Mouse (Mus musculus): ENCODE results near the gene Gas2l3. TPM values are rescaled to one million over a fixed set of nuclear protein-coding genes. Genes with fewer than 3 reads are reported as not detected.

Gas2l3 gene
- 2.2 and 4.4 TPM in 2 replicates for polyA plus RNA-seq (2015; fragmentation: Nextera tagmentation; extraction: Ambion mirVana)

DNA sequence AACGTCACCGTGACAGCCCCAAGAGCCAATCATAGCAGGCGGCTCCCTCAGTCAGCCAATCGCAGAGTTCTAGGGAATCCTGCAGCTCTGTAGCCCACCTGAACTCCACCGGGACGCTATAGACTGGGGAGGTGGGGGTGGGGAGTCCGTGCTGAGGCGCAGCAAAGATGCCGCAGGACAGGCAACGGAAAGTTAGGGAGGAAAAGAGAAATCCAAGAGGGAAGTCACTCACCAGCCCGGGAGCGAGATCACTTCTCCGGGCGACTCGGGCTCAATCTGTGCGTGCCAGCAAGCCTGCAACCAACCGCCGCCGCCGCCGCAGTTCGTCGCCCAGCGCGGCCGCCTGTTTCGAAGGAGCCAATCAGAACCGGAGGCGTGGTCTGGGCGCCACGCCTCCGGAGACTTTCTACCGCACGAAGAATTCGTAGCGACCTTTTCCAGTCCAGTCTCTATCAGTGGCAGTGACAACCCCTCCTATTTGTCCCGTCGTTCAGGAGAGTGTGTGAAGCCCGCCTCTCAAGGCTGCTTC, at the start of gene Gas2l3:
Gene Gas2l3, minus strand, starts transcription at position 345 of the 529 bp plus-strand sequence.
- WGBS = under 1% methylated on average over 39 of the region's 39 CpGs
- Histone ChIP-seq H3K9me3 (replicated peaks; ENCODE audit: control insufficient read depth, low read length, poor library complexity, severe bottlenecking) (no peaks in the 10 kb centered on the region), H3K36me3 (ENCODE audit: control insufficient read depth, insufficient read depth, low read length) (no peaks in the 10 kb centered on the region), H3K27me3 (ENCODE audit: control insufficient read depth, insufficient read depth, low read depth, low read length) (peaks cover 12% of the 10 kb centered on the region), H3K4me1 (ENCODE audit: control insufficient read depth, insufficient read depth, low read length) (peaks cover 8% of the 10 kb centered on the region), H3K27ac (ENCODE audit: low read length) (0 out of 2 replicates have a peak within 1 kb of the TSS, but pooled peaks have one; percentile 24), H3K9ac (ENCODE audit: low read depth, low read length) (peak within 1 kb of the TSS; percentile 67), H3K4me2 (ENCODE audit: low read length) (peak within 1 kb of the TSS; percentile 99), H3K4me3 (ENCODE audit: low read depth, low read length) (peak within 1 kb of the TSS; percentile 72)
- peak; percentile 98 for ATAC-seq

DNA sequence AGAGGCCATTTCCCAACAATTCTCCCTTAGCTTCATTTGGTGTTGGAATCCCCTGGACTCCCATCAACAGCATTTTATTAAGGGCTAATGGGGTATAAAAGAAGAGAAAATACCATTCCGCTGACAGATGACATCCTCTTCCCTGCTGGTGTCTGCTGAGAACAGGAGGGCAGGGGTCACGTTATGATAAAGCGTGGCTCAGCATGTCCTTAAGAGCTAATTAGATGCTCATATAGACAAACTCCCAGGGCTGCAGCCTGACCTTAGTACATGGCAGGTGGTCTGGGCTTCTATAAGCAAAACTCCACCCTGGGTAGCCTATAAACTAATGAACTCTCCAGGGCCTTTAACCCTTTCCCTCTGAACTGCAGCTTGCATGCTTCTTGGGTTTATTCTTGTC, 47.6 kb upstream of the Gas2l3 start:
- Histone ChIP-seq H3K4me1 (ENCODE audit: control insufficient read depth, insufficient read depth, low read length) (0 out of 2 replicates have a peak, but pooled peaks cover 2% of the 10 kb centered on the region), H3K27me3 (ENCODE audit: control insufficient read depth, insufficient read depth, low read depth, low read length) (no peaks in the 10 kb centered on the region), H3K4me2 (ENCODE audit: low read length) (no peak overlapping the region), H3K9me3 (replicated peaks; ENCODE audit: control insufficient read depth, low read length, poor library complexity, severe bottlenecking) (no peaks in the 10 kb centered on the region), H3K4me3 (ENCODE audit: low read depth, low read length) (no peak overlapping the region), H3K9ac (ENCODE audit: low read depth, low read length) (no peak overlapping the region), H3K27ac (ENCODE audit: low read length) (no peak overlapping the region), H3K36me3 (ENCODE audit: control insufficient read depth, insufficient read depth, low read length) (no peaks in the 10 kb centered on the region)
- WGBS = 14% methylated on average over 3 of the region's 3 CpGs
- ATAC-seq = no peak

DNA sequence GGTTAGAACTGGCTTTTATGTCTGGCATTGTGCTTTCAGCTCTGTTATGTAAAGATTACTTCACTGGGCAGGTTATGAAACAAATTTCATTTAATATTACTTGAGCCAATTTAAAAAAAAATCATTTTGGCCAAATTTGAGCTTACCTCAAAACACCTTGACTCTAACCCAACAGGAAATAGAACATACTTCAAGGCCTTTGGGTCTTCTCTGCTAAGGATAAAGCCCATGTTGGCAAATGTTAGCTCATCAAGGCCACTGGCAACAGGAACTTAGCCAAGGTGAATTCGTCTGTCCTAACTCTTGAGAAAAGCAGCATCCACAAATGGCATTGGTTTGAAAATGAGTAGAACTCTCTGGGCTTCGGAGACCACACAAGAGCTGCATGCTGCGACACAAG, 46.5 kb upstream of the Gas2l3 start:
- Histone ChIP-seq H3K4me1 (ENCODE audit: control insufficient read depth, insufficient read depth, low read length) (0 out of 2 replicates have a peak, but pooled peaks cover 2% of the 10 kb centered on the region), H3K9ac (ENCODE audit: low read depth, low read length) (no peak overlapping the region), H3K9me3 (replicated peaks; ENCODE audit: control insufficient read depth, low read length, poor library complexity, severe bottlenecking) (no peaks in the 10 kb centered on the region), H3K27ac (ENCODE audit: low read length) (no peak overlapping the region), H3K36me3 (ENCODE audit: control insufficient read depth, insufficient read depth, low read length) (no peaks in the 10 kb centered on the region), H3K27me3 (ENCODE audit: control insufficient read depth, insufficient read depth, low read depth, low read length) (no peaks in the 10 kb centered on the region; the same call in 1 of the 2 replicates), H3K4me3 (ENCODE audit: low read depth, low read length) (no peak overlapping the region), H3K4me2 (ENCODE audit: low read length) (no peak overlapping the region)
- no peak for ATAC-seq
- WGBS = 88% methylated on average over 3 of the region's 3 CpGs

DNA sequence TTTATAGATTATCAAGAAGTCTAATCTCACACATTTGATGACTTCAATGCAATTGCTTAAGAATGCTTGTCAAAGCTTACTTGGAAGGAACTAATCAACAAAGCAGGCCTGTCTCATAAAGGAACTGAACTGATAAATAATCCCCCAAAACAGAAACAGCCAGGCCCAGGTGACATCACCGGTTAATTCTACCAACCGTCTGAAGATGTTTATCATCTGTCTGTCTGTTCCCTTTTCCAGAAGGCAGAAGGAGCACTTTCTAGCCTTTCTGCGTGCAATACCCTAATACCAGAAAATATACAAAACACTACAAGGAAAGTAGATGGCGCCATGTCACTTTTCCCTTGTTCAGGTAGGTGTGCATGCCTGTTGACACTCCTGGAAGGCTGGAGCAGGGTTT, 45.7 kb upstream of the Gas2l3 start:
- Histone ChIP-seq H3K9ac (ENCODE audit: low read depth, low read length) (no peak overlapping the region), H3K9me3 (replicated peaks; ENCODE audit: control insufficient read depth, low read length, poor library complexity, severe bottlenecking) (no peaks in the 10 kb centered on the region), H3K27me3 (ENCODE audit: control insufficient read depth, insufficient read depth, low read depth, low read length) (no peaks in the 10 kb centered on the region; the same call in 1 of the 2 replicates), H3K4me1 (ENCODE audit: control insufficient read depth, insufficient read depth, low read length) (0 out of 2 replicates have a peak, but pooled peaks cover 2% of the 10 kb centered on the region), H3K4me3 (ENCODE audit: low read depth, low read length) (no peak overlapping the region), H3K36me3 (ENCODE audit: control insufficient read depth, insufficient read depth, low read length) (no peaks in the 10 kb centered on the region), H3K27ac (ENCODE audit: low read length) (no peak overlapping the region), H3K4me2 (ENCODE audit: low read length) (no peak overlapping the region)
- 90% methylated on average over 4 of the region's 4 CpGs for WGBS
- no peak for ATAC-seq

DNA sequence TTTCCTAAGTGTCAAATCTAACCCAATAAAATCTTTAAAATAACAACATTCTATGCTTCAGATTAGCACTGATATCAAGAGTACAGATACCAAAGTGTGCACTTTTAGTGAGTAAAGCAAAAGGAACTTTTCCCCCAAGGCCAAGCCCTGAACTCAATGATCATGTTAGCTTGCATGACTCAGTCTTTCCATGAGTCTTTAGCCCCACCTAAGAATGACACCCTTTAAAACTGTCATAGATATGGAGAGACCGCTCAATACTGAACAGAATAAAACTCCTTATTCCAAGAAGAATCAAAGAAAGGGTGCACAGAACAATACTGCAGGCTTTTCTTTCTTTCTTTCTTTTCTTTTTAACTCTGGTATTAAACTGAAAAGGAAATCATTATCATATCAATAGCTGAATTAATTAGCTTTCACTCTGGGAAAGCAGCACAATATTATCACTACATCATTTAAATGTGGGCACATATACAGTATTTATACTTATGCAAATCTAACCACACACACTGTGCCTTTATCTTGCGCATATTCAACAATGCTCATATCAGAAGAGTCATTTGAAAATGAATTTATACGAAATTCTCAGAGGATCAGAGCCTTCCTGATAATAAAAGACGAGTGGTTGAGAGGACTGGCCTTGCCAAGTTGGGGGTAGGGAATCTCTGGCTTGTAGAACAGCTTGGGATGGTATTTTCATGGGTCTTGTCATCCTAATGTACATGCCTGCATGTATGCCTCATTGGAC, 43.4 kb upstream of the Gas2l3 start:
- Histone ChIP-seq H3K9ac (ENCODE audit: low read depth, low read length) (no peak overlapping the region), H3K4me1 (ENCODE audit: control insufficient read depth, insufficient read depth, low read length) (peaks cover 6% of the 10 kb centered on the region; the same call in 1 of the 2 replicates), H3K4me2 (ENCODE audit: low read length) (no peak overlapping the region), H3K36me3 (ENCODE audit: control insufficient read depth, insufficient read depth, low read length) (no peaks in the 10 kb centered on the region), H3K27ac (ENCODE audit: low read length) (no peak overlapping the region), H3K27me3 (ENCODE audit: control insufficient read depth, insufficient read depth, low read depth, low read length) (no peaks in the 10 kb centered on the region; the same call in 1 of the 2 replicates), H3K4me3 (ENCODE audit: low read depth, low read length) (no peak overlapping the region), H3K9me3 (replicated peaks; ENCODE audit: control insufficient read depth, low read length, poor library complexity, severe bottlenecking) (no peaks in the 10 kb centered on the region)
- WGBS = 15% methylated on average over 4 of the region's 4 CpGs
- no peak for ATAC-seq

DNA sequence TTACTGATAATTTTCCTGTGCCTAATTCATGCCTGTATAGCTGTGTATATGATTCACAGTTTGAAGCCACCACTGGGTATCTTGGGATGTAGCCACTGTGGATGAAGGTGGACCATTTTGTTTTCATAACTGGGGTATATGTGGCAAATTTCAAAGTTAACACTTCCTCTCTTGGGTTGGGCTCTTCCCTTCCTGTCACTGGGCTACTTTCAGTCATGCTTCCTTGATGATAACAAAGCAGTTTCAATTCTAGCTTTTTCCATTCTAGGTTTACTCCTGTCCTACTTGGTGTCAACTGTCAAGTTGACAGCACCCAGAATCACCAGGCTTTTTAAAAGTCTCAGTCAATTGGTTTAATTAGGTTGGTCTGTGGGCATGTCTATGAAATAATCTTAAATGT, 41.1 kb upstream of the Gas2l3 start:
- no peak overlapping the region for H3K9ac ChIP-seq (ENCODE audit: low read depth, low read length)
- no peak overlapping the region for H3K4me3 ChIP-seq (ENCODE audit: low read depth, low read length)
- H3K4me2 ChIP-seq (ENCODE audit: low read length) = no peak overlapping the region
- no peaks in the 10 kb centered on the region for H3K36me3 ChIP-seq (ENCODE audit: control insufficient read depth, insufficient read depth, low read length)
- no peaks in the 10 kb centered on the region for H3K9me3 ChIP-seq (replicated peaks; ENCODE audit: control insufficient read depth, low read length, poor library complexity, severe bottlenecking)
- no peak overlapping the region for H3K27ac ChIP-seq (ENCODE audit: low read length)
- H3K4me1 ChIP-seq (ENCODE audit: control insufficient read depth, insufficient read depth, low read length) = peaks cover 8% of the 10 kb centered on the region; the same call in 1 of the 2 replicates
- no peak for ATAC-seq
- no peaks in the 10 kb centered on the region; the same call in 1 of the 2 replicates for H3K27me3 ChIP-seq (ENCODE audit: control insufficient read depth, insufficient read depth, low read depth, low read length)

DNA sequence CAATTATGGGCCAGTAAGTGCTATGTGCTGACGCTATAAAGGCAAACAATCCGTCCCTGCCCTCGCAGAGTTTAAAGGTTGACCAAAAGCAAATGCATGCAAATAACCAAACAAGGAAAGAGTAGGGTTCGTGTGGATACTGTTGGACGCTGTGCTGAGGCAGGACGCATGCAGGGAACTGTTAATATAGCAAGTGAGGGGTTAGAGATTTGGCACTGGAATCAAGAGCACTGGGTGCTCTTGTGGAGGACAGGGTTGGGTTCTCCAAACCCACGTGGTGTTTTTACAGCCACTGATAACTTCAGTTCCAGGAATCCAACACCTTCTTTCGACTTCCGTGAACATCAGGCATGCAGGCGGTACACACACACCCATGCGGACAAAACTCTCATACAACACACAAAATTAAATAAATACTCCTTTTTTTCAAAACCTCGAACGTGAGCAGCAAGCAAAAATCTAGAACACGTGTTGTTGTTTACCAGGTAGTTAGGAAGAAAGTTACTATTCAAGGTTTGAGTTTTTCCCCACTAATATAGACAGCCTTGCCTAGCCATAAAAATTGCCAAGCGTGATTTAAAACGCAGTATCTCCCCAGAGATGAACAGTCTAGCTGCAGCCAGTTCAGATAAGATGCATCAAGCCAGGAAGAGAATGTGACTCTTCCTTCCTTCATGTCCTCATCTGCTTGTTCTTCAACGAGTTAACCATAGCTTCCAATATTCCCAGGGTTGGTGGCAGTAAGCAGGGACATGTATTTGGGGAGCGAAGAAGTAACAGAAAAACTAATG, 40.2 kb upstream of the Gas2l3 start:
- Histone ChIP-seq H3K9ac (ENCODE audit: low read depth, low read length) (no peak overlapping the region), H3K36me3 (ENCODE audit: control insufficient read depth, insufficient read depth, low read length) (no peaks in the 10 kb centered on the region), H3K27me3 (ENCODE audit: control insufficient read depth, insufficient read depth, low read depth, low read length) (no peaks in the 10 kb centered on the region; the same call in 1 of the 2 replicates), H3K4me2 (ENCODE audit: low read length) (no peak overlapping the region), H3K4me3 (ENCODE audit: low read depth, low read length) (no peak overlapping the region), H3K9me3 (replicated peaks; ENCODE audit: control insufficient read depth, low read length, poor library complexity, severe bottlenecking) (no peaks in the 10 kb centered on the region), H3K27ac (ENCODE audit: low read length) (no peak overlapping the region), H3K4me1 (ENCODE audit: control insufficient read depth, insufficient read depth, low read length) (peaks cover 8% of the 10 kb centered on the region; the same call in 1 of the 2 replicates)
- WGBS = 90% methylated on average over 18 of the region's 18 CpGs
- no peak for ATAC-seq

DNA sequence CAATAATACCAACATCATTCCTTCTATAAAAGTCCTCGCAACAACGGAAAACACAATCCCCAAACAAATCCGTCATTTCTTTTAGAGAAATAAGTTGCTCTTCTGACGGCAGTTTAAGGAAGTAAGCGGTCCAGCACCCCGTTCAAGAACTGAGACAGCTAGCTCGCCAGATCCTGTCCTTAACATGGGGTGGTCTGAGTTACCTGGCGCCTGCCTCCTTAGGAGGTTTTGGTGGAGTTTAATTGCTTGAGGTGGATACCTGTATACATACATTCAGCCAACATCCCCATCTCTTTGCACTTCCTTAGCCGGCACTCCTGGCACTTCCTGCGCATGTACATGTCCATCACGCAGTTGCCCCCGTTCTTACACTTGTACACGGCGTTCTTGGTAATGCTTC, 39.3 kb upstream of the Gas2l3 start:
- 88% methylated on average over 14 of the region's 14 CpGs for WGBS
- no peak overlapping the region for H3K9ac ChIP-seq (ENCODE audit: low read depth, low read length)
- H3K4me1 ChIP-seq (ENCODE audit: control insufficient read depth, insufficient read depth, low read length) = peaks cover 8% of the 10 kb centered on the region; the same call in 1 of the 2 replicates
- H3K27me3 ChIP-seq (ENCODE audit: control insufficient read depth, insufficient read depth, low read depth, low read length) = no peaks in the 10 kb centered on the region; the same call in 1 of the 2 replicates
- H3K36me3 ChIP-seq (ENCODE audit: control insufficient read depth, insufficient read depth, low read length) = no peaks in the 10 kb centered on the region
- no peaks in the 10 kb centered on the region for H3K9me3 ChIP-seq (replicated peaks; ENCODE audit: control insufficient read depth, low read length, poor library complexity, severe bottlenecking)
- ATAC-seq = no peak
- no peak overlapping the region for H3K27ac ChIP-seq (ENCODE audit: low read length)
- no peak overlapping the region for H3K4me3 ChIP-seq (ENCODE audit: low read depth, low read length)
- no peak overlapping the region for H3K4me2 ChIP-seq (ENCODE audit: low read length)

All from midbrain, embryonic 16.5 days (tissue).